In the genomic region with DNA sequence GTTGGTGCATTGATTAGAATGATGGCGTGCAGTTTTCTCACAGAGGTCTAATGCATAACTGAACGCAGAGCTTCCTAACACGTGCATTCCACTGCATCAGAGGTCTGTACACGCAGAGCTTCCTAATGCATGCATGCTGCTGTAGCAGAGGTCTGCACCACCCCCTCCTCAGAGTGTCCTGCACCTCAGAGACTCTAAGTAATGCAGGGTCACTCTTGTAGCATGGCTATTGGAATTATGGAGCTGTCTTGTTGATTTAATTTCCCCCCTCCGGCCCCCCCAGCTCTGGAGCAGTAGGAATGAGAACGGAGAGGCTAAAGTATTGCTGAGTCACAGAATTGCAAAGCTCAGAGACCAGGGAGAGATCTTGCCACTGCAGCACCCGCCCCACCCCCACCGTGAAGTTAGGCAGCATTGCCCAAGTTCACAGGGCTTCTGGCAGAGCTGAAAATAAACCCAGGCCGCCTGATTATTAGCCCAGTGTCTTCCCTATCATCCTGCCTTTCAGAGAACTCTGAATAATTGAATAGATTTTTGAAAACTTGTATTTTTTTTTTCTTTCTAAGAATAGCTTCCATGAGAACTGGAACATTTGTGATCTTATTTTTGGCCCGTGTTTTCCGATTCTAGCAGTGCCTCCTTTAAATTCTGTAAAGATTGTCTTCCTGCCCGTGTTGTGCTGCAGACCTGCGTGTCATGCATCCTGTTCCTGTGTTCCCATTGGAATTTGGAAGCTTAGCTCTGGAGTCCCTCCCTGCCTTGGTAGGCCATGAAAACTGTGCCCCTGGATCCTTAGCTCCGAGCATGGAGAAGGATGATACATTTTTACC, we compare ENCODE assay signal across 9 mouse cellular contexts. TPM values are rescaled to one million over a fixed set of nuclear protein-coding genes. Genes with fewer than 3 reads are reported as not detected.
DNase-seq lines count a peak whose midpoint lies in the region; ATAC-seq and TF ChIP-seq lines count a peak whose summit lies in the region.
"Had no signal": no experiment of that assay in that cellular context is flagged by ENCODE, and none has a peak within 500 bp of the region (broad histone marks: within the 10 kb centered on the region; RNA-seq: fewer than 3 reads in every experiment).

No protein-coding gene starts in this region.

- WGBS in forebrain, embryonic 13.5 days, result 16% methylated on average over 14 of the region's 14 CpGs
- WGBS in stomach, embryonic 15.5 days, result 9% methylated on average over 14 of the region's 14 CpGs

- H3K9ac ChIP-seq in forebrain, embryonic 13.5 days, result peak overlapping the region; percentile 55
- no peak overlapping the region for H3K9ac ChIP-seq in stomach, embryonic 15.5 days

- no peaks in the 10 kb centered on the region for H3K9me3 ChIP-seq in forebrain, embryonic 13.5 days (replicated peaks)
- no peaks in the 10 kb centered on the region for H3K9me3 ChIP-seq in megakaryocyte, embryonic 14.5 days
- H3K9me3 ChIP-seq in stomach, embryonic 15.5 days, result no peaks in the 10 kb centered on the region

- TF ChIP-seq CTCF in brain, embryonic 14.5 days (IDR thresholded peaks at IDR 0.05; ENCODE audit: borderline replicate concordance, extremely low read depth, insufficient read depth, insufficient read length), result no peak
- TF ChIP-seq CTCF in left cerebral cortex, adult 2 months (IDR thresholded peaks at IDR 0.05), result no peak

- H3K4me3 ChIP-seq in forebrain, embryonic 13.5 days, result no peak overlapping the region; the same call in 1 of the 2 replicates
- H3K4me3 ChIP-seq in left cerebral cortex, adult 2 months, result peak overlapping the region; percentile 19; the same call in 1 of the 2 replicates
- H3K4me3 ChIP-seq in megakaryocyte, embryonic 14.5 days (replicated peaks), result peak overlapping the region; percentile 90
- H3K4me3 ChIP-seq in stomach, embryonic 15.5 days (replicated peaks), result no peak overlapping the region

- H3K27ac ChIP-seq in forebrain, embryonic 13.5 days, result peak overlapping the region; percentile 78
- H3K27ac ChIP-seq in left cerebral cortex, adult 2 months, result peak overlapping the region; percentile 93
- H3K27ac ChIP-seq in stomach, embryonic 15.5 days, result peak overlapping the region; percentile 31

- no peaks in the 10 kb centered on the region for H3K27me3 ChIP-seq in forebrain, embryonic 13.5 days
- no peaks in the 10 kb centered on the region for H3K27me3 ChIP-seq in megakaryocyte, embryonic 14.5 days (replicated peaks)
- no peaks in the 10 kb centered on the region for H3K27me3 ChIP-seq in stomach, embryonic 15.5 days (replicated peaks)
- H3K27me3 ChIP-seq: CH12.LX had no signal

- ATAC-seq in forebrain, embryonic 13.5 days, result peak; percentile 61
- peak; percentile 47; the same call in 1 of the 2 replicates for ATAC-seq in stomach, embryonic 15.5 days (ENCODE audit: insufficient read depth, low FRiP score, low read depth)

- peaks cover 60% of the 10 kb centered on the region for H3K4me1 ChIP-seq in forebrain, embryonic 13.5 days
- H3K4me1 ChIP-seq in megakaryocyte, embryonic 14.5 days, result peaks cover 83% of the 10 kb centered on the region
- peaks cover 41% of the 10 kb centered on the region for H3K4me1 ChIP-seq in stomach, embryonic 15.5 days

- no peaks in the 10 kb centered on the region for H3K36me3 ChIP-seq in forebrain, embryonic 13.5 days (ENCODE audit: poor library complexity, severe bottlenecking)
- peaks cover 9% of the 10 kb centered on the region for H3K36me3 ChIP-seq in megakaryocyte, embryonic 14.5 days (replicated peaks; ENCODE audit: low read length)
- H3K36me3 ChIP-seq in stomach, embryonic 15.5 days, result no peaks in the 10 kb centered on the region

- DNase-seq in layer of hippocampus, adult 11-12 months (ENCODE audit: low spot score), result peak; percentile 72
- DNase-seq in layer of hippocampus, adult 9-10 months (ENCODE audit: low spot score), result no peak
- peak; percentile 71 for DNase-seq in brain, embryonic 14.5 days (ENCODE audit: low read depth)
- DNase-seq in heart, postnatal 36 days, result peak; percentile 51 to 65
- peak; percentile 56 to 59 for DNase-seq in left cerebral cortex, adult 2 months (ENCODE audit: extremely low spot score in 1 of 2, low spot score in 2 of 2)

- TF ChIP-seq POLR2A in brain, embryonic 14.5 days (IDR thresholded peaks at IDR 0.05; ENCODE audit: borderline replicate concordance, extremely low read depth, insufficient read depth, insufficient read length, poor library complexity, severe bottlenecking), result no peak

- peak overlapping the region; percentile 47 for H3K4me2 ChIP-seq in forebrain, embryonic 13.5 days
- H3K4me2 ChIP-seq in stomach, embryonic 15.5 days, result peak overlapping the region; percentile 17

- intact Hi-C loops in heart, postnatal 36 days (cut with DNase I), result no loop called here
- intact Hi-C loops in left cerebral cortex, adult 2 months (cut with DNase I), result loop anchor here (5.0 kb wide), 1 partner anchor 86 kb away; the partner anchor contains the start of gene Psrc1

RNA-seq across cellular contexts. Expression of gene Sort1, which starts 12.6 kb away (rescaled TPM):
- polyA plus RNA-seq in brain, embryonic 14.5 days (2012; rRNA removed), result 74.2 and 79.2 TPM in 2 replicates
- 13.5 and 13.9 TPM in 2 replicates for polyA plus RNA-seq in forebrain, embryonic 13.5 days (2015; fragmentation: Nextera tagmentation; extraction: Ambion mirVana)
- total RNA-seq in heart, postnatal 36 days (2021), result 10 to 100 TPM; 18.7 to 20.3 TPM
- total RNA-seq in left cerebral cortex, adult 2 months (2021), result 100 to 1,000 TPM; 310 to 316 TPM
- polyA plus RNA-seq in megakaryocyte, embryonic 14.5 days (2012; ENCODE audit: insufficient read depth, low replicate concordance), result 11.0 and 16.3 TPM in 2 replicates
- polyA plus RNA-seq in stomach, embryonic 15.5 days (2015; fragmentation: Nextera tagmentation; extraction: Ambion mirVana), result 12.4 and 14.2 TPM in 2 replicates

RNA-seq across cellular contexts. Expression of gene Psma5, which starts 39.7 kb away (rescaled TPM):
- polyA plus RNA-seq in brain, embryonic 14.5 days (2012; rRNA removed), result 135 and 166 TPM in 2 replicates
- 298 and 305 TPM in 2 replicates for polyA plus RNA-seq in forebrain, embryonic 13.5 days (2015; fragmentation: Nextera tagmentation; extraction: Ambion mirVana)
- total RNA-seq in heart, postnatal 36 days (2021), result 10 to 100 TPM; 54.3 to 55.2 TPM
- total RNA-seq in left cerebral cortex, adult 2 months (2021), result 10 to 100 TPM; 64.9 to 80.9 TPM
- 6.0 TPM in 1 of 2 replicates, not detected in the other for polyA plus RNA-seq in megakaryocyte, embryonic 14.5 days (2012; ENCODE audit: insufficient read depth, low replicate concordance)
- 254 and 273 TPM in 2 replicates for polyA plus RNA-seq in stomach, embryonic 15.5 days (2015; fragmentation: Nextera tagmentation; extraction: Ambion mirVana)

Comparison
In these comparisons a context has a peak if more than half of its experiments do, and no peak if none do; other contexts are left out.
1. H3K27ac ChIP-seq: peak in every context shown above with its lines; median percentile 93 in left cerebral cortex, adult 2 months; 78 in forebrain, embryonic 13.5 days; 31 in stomach, embryonic 15.5 days.
2. H3K4me3 ChIP-seq: peak in left cerebral cortex, adult 2 months (single experiment) and megakaryocyte, embryonic 14.5 days (single experiment); none in forebrain, embryonic 13.5 days (single experiment) and stomach, embryonic 15.5 days (single experiment).
3. RNA of gene Psma5, which starts 39.7 kb away (polyA plus RNA-seq): 298 to 305 TPM in forebrain, embryonic 13.5 days, 254 to 273 TPM in stomach, embryonic 15.5 days and 135 to 166 TPM in brain, embryonic 14.5 days; 6.0 TPM in megakaryocyte, embryonic 14.5 days; every median in the first group is over 10 times any median in the second.